Mouse (Mus musculus) myocyte (in vitro differentiated cells): ENCODE measurements around the gene Gm20425. TPM values are rescaled to one million over a fixed set of nuclear protein-coding genes. Genes with fewer than 3 reads are reported as not detected.

Experiments used
- H3K27me3 ChIP-seq: one replicate; pipeline ENCODE4 v1.6.1; 2011; ENCODE audit not compliant: control insufficient read depth, insufficient read depth, insufficient read length
- H3K36me3 ChIP-seq: one replicate; pipeline ENCODE4 v1.6.1; 2011; ENCODE audit not compliant: control insufficient read depth, insufficient read depth
- H3K4me2 ChIP-seq: one replicate; pipeline ENCODE4 v1.6.1; 2011; ENCODE audit warnings: low read depth, control low read depth
- H3K4me3 ChIP-seq: one replicate; pipeline ENCODE4 v1.5.1; 2011; ENCODE audit warnings: mild to moderate bottlenecking, control low read depth, moderate library complexity
- H3K79me2 ChIP-seq: one replicate; pipeline ENCODE4 v1.6.1; 2011; ENCODE audit not compliant: control insufficient read depth, insufficient read depth
- H3ac ChIP-seq: one replicate; pipeline ENCODE4 v1.6.1; 2011; ENCODE audit not compliant: control insufficient read depth, insufficient read length
- CEBPB ChIP-seq: IDR thresholded peaks from 2 replicates; pipeline ENCODE4 v1.6.1; 2011; ENCODE audit warnings: mild to moderate bottlenecking, moderate library complexity; ENCODE audit not compliant: poor library complexity, insufficient read depth, severe bottlenecking
- E2F4 ChIP-seq: IDR thresholded peaks from one replicate; pipeline ENCODE4 v1.6.1; 2011; ENCODE audit warnings: mild to moderate bottlenecking, control low read depth, moderate library complexity; ENCODE audit not compliant: insufficient read depth
- MAX ChIP-seq: IDR thresholded peaks from one replicate; pipeline ENCODE4 v1.6.1; 2011; ENCODE audit warnings: low read depth, mild to moderate bottlenecking, control low read depth
- MYOD1 ChIP-seq, 3 experiments: IDR thresholded peaks; one replicate each; pipeline ENCODE4 v1.6.1; 2011; ENCODE audit warnings: control low read depth in 2 of 3, low read depth in 2 of 3, mild to moderate bottlenecking in 2 of 3, moderate library complexity in 1 of 3; ENCODE audit not compliant: insufficient read length in 2 of 3, control insufficient read depth in 1 of 3
- MYOG ChIP-seq, 3 experiments: IDR thresholded peaks; one replicate each; pipeline ENCODE4 v1.6.1; 2011; ENCODE audit warnings: control low read depth in 2 of 3, low read depth in 2 of 3, mild to moderate bottlenecking in 2 of 3; ENCODE audit not compliant: insufficient read length in 2 of 3, control insufficient read depth in 1 of 3, insufficient read depth in 1 of 3
- POLR2A ChIP-seq: IDR thresholded peaks from one replicate; pipeline ENCODE4 v1.6.1; 2011; ENCODE audit warnings: low read depth, mild to moderate bottlenecking, control low read depth, moderate library complexity; ENCODE audit not compliant: insufficient read length
- POLR2AphosphoS2 ChIP-seq: IDR thresholded peaks from one replicate; pipeline ENCODE4 v1.6.1; 2011; ENCODE audit warnings: low read depth, control low read depth; ENCODE audit not compliant: insufficient read length
- REST ChIP-seq: IDR thresholded peaks from one replicate; pipeline ENCODE4 v1.6.1; 2011; ENCODE audit warnings: mild to moderate bottlenecking, control low read depth, moderate library complexity; ENCODE audit not compliant: insufficient read depth, insufficient read length
- SRF ChIP-seq: IDR thresholded peaks from one replicate; pipeline ENCODE4 v1.6.1; 2011; ENCODE audit warnings: low read depth; ENCODE audit not compliant: control insufficient read depth, insufficient read length
- TCF12 ChIP-seq: IDR thresholded peaks from one replicate; pipeline ENCODE4 v1.6.1; 2011; ENCODE audit warnings: mild to moderate bottlenecking, control low read depth; ENCODE audit not compliant: poor library complexity, insufficient read depth, severe bottlenecking
- TCF3 ChIP-seq: IDR thresholded peaks from one replicate; pipeline ENCODE4 v1.6.1; 2011; ENCODE audit warnings: low read depth, control low read depth; ENCODE audit not compliant: insufficient read length
- USF1 ChIP-seq: IDR thresholded peaks from one replicate; pipeline ENCODE4 v1.6.1; 2011; ENCODE audit warnings: low read depth, mild to moderate bottlenecking, control low read depth, moderate library complexity
- polyA plus RNA-seq: library from polyadenylated mRNA; unstranded; fragments of >200 nt; fragmentation: generic; extraction: Trizol; gene quantifications from one replicate; pipeline ENCODE4 v1.2.1, GENCODE M21; 2012; ENCODE audit warnings: missing spikeins

Gene Gm20425
- polyA plus RNA-seq, 1 experiment = not detected

- Histone ChIP-seq H3K79me2 (no peaks in the 10 kb centered on the region), H3K4me3 (no peak overlapping the region), H3K4me2 (no peak overlapping the region), H3K36me3 (peaks cover 17% of the 10 kb centered on the region), H3ac (no peak overlapping the region), H3K27me3 (no peaks in the 10 kb centered on the region)
- no peak for TF ChIP-seq USF1
- TF ChIP-seq REST = no peak
- TF ChIP-seq POLR2AphosphoS2 = no peak
- TF ChIP-seq POLR2A = no peak
- TF ChIP-seq E2F4 = no peak
- no peak for TF ChIP-seq MYOG (IDR thresholded peaks at IDR 0.05; ENCODE audit: control insufficient read depth in 1 of 3, insufficient read depth in 1 of 3, insufficient read length in 2 of 3, low read depth in 2 of 3)
- no peak for TF ChIP-seq TCF3
- no peak for TF ChIP-seq MYOD1 (IDR thresholded peaks at IDR 0.05; ENCODE audit: control insufficient read depth in 1 of 3, insufficient read length in 2 of 3, low read depth in 2 of 3)
- TF ChIP-seq MAX = no peak
- TF ChIP-seq CEBPB = no peak
- TF ChIP-seq TCF12 = no peak
- no peak for TF ChIP-seq SRF
Observed at GRCm38 (mm10) chr9:103185946-103186345, 44.2 kb downstream of the Gm20425 start.

DNA sequence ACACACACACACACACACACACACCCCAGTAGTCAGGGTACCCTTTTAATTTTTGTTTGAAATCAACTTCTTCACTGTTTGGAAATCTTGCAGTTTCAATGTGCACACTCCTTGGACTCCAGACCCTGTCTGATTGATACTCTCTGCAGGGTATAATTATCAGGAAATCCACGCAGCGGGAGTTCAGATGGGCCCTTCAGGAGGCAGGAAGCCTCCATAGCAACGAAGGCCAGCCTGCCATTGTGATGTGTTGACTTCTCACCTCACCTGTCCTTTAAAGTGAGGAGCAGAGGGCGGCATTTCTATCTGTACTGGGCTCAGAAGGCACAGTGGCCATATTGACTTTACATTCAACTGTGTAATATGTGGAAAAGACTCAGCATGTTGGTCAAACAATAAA, 45.3 kb downstream of the Gm20425 start:
- Histone ChIP-seq H3ac (no peak overlapping the region), H3K4me3 (no peak overlapping the region), H3K79me2 (no peaks in the 10 kb centered on the region), H3K27me3 (no peaks in the 10 kb centered on the region), H3K36me3 (peaks cover 8% of the 10 kb centered on the region), H3K4me2 (no peak overlapping the region)
- TF ChIP-seq USF1 = no peak
- no peak for TF ChIP-seq MYOD1 (IDR thresholded peaks at IDR 0.05; ENCODE audit: control insufficient read depth in 1 of 3, insufficient read length in 2 of 3, low read depth in 2 of 3)
- TF ChIP-seq TCF12 = no peak
- no peak for TF ChIP-seq MYOG (IDR thresholded peaks at IDR 0.05; ENCODE audit: control insufficient read depth in 1 of 3, insufficient read depth in 1 of 3, insufficient read length in 2 of 3, low read depth in 2 of 3)
- no peak for TF ChIP-seq POLR2A
- TF ChIP-seq CEBPB = no peak
- no peak for TF ChIP-seq SRF
- TF ChIP-seq POLR2AphosphoS2 = no peak
- no peak for TF ChIP-seq MAX
- no peak for TF ChIP-seq TCF3
- TF ChIP-seq E2F4 = no peak
- TF ChIP-seq REST = no peak

DNA sequence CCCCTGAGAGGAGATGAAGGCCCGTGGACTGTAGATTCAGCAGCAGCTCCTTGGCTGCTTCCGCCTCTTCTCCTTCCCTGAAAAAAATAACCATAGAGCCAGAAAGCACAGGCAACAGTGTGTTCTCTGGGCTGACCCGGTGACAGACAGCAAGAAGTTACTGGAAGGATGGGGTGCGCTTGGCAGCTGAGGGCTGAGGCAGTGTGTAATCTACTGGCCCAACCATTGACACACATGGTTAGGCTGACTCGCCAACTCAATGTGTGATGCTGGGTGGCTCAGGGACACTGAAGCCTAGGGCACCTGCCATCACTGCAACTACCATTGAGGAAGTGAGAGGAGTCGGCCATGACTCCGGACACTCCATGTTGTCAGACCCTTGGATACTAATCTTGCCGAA, 48.2 kb downstream of the Gm20425 start:
- no peak overlapping the region for H3ac ChIP-seq
- H3K4me2 ChIP-seq = no peak overlapping the region
- H3K4me3 ChIP-seq = no peak overlapping the region
- H3K79me2 ChIP-seq = no peaks in the 10 kb centered on the region
- no peaks in the 10 kb centered on the region for H3K27me3 ChIP-seq
- TF ChIP-seq TCF12 (no peak), USF1 (no peak), MYOG (IDR thresholded peaks at IDR 0.05; ENCODE audit: control insufficient read depth in 1 of 3, insufficient read depth in 1 of 3, insufficient read length in 2 of 3, low read depth in 2 of 3) (no peak), SRF (no peak), MYOD1 (IDR thresholded peaks at IDR 0.05; ENCODE audit: control insufficient read depth in 1 of 3, insufficient read length in 2 of 3, low read depth in 2 of 3) (no peak)
- no peaks in the 10 kb centered on the region for H3K36me3 ChIP-seq

GRCm38 (mm10) chr9:103180807-103181565, 49.1 kb downstream of the Gm20425 start:
- H3ac ChIP-seq = no peak overlapping the region
- no peak overlapping the region for H3K4me3 ChIP-seq
- H3K4me2 ChIP-seq = peak overlapping the region; percentile 52
- H3K79me2 ChIP-seq = no peaks in the 10 kb centered on the region
- no peak for TF ChIP-seq CEBPB
- no peak for TF ChIP-seq POLR2A
- TF ChIP-seq POLR2AphosphoS2 = no peak
- no peak for TF ChIP-seq TCF3
- TF ChIP-seq SRF = no peak
- TF ChIP-seq USF1 = no peak
- TF ChIP-seq REST = no peak
- TF ChIP-seq TCF12 = no peak
- no peak for TF ChIP-seq MAX
- TF ChIP-seq E2F4 = no peak
- no peak for TF ChIP-seq MYOD1 (IDR thresholded peaks at IDR 0.05; ENCODE audit: control insufficient read depth in 1 of 3, insufficient read length in 2 of 3, low read depth in 2 of 3)
- TF ChIP-seq MYOG (IDR thresholded peaks at IDR 0.05; ENCODE audit: control insufficient read depth in 1 of 3, insufficient read depth in 1 of 3, insufficient read length in 2 of 3, low read depth in 2 of 3) = no peak
- no peaks in the 10 kb centered on the region for H3K27me3 ChIP-seq
- H3K36me3 ChIP-seq = no peaks in the 10 kb centered on the region

- H3ac ChIP-seq = no peak overlapping the region
- TF ChIP-seq MAX (no peak), SRF (no peak), CEBPB (no peak), REST (no peak), MYOG (IDR thresholded peaks at IDR 0.05; ENCODE audit: control insufficient read depth in 1 of 3, insufficient read depth in 1 of 3, insufficient read length in 2 of 3, low read depth in 2 of 3) (no peak), USF1 (no peak), MYOD1 (IDR thresholded peaks at IDR 0.05; ENCODE audit: control insufficient read depth in 1 of 3, insufficient read length in 2 of 3, low read depth in 2 of 3) (no peak), POLR2A (no peak), TCF12 (no peak), TCF3 (no peak)
- no peak overlapping the region for H3K4me2 ChIP-seq
- H3K4me3 ChIP-seq = no peak overlapping the region
- H3K36me3 ChIP-seq = no peaks in the 10 kb centered on the region
- H3K27me3 ChIP-seq = no peaks in the 10 kb centered on the region
- no peaks in the 10 kb centered on the region for H3K79me2 ChIP-seq
Observed at GRCm38 (mm10) chr9:103180303-103180702, 49.8 kb downstream of the Gm20425 start.
